In the genomic region with DNA sequence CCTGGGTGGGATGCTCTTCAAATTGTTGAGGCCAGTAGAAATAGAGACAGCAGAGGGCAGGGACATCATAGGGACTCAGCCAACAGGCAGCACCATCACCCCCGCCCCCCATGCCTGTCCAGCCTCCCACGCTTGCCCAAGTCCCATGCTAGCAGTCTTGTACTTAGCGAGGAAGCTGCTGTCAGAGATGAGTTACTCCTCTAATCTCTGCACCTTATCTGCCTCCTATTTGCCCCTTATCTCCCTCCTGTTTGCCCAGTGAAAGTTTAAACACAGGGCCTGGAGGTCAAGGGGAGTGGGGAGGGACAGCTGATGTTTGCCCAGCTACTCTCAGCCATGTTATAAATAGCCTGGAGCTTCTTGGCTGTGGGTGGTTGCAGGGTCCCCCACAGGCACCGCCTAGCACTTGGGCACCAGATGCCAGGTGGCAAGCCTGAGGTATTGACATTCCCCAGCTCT, we compare ENCODE assay signal across 15 mouse cellular contexts. TPM values are rescaled to one million over a fixed set of nuclear protein-coding genes. Genes with fewer than 3 reads are reported as not detected.
DNase-seq lines count a peak whose midpoint lies in the region; ATAC-seq and TF ChIP-seq lines count a peak whose summit lies in the region.
"Had no signal": no experiment of that assay in that cellular context is flagged by ENCODE, and none has a peak within 500 bp of the region (broad histone marks: within the 10 kb centered on the region; RNA-seq: fewer than 3 reads in every experiment).

No protein-coding gene starts in this region.

- 46% methylated on average over 4 of the region's 4 CpGs for WGBS in liver, embryonic 13.5 days (ENCODE audit: insufficient replicate concordance)

- no peak overlapping the region for H3K9ac ChIP-seq in liver, embryonic 13.5 days
- H3K9ac ChIP-seq: forebrain, embryonic 12.5 days; limb, embryonic 13.5 days had no signal

- H3K27me3 ChIP-seq in liver, embryonic 13.5 days = no peaks in the 10 kb centered on the region
- H3K27me3 ChIP-seq: forebrain, embryonic 12.5 days; limb, embryonic 13.5 days had no signal

- H3K4me3 ChIP-seq in layer of hippocampus, adult 2 months = no peak overlapping the region
- H3K4me3 ChIP-seq in liver, embryonic 13.5 days (replicated peaks) = no peak overlapping the region
- H3K4me3 ChIP-seq: forebrain, embryonic 12.5 days; limb, embryonic 13.5 days had no signal

- peak overlapping the region; percentile 23; the same call in 1 of the 2 replicates for H3K27ac ChIP-seq in layer of hippocampus, adult 2 months
- H3K27ac ChIP-seq in liver, embryonic 13.5 days = no peak overlapping the region
- H3K27ac ChIP-seq: forebrain, embryonic 12.5 days; limb, embryonic 13.5 days had no signal

- TF ChIP-seq CTCF in layer of hippocampus, adult 2 months (conservative IDR thresholded peaks at IDR 0.05) = no peak

- H3K4me1 ChIP-seq in liver, embryonic 13.5 days (replicated peaks) = peaks cover 52% of the 10 kb centered on the region

- no peak overlapping the region for H3K4me2 ChIP-seq in liver, embryonic 13.5 days
- H3K4me2 ChIP-seq: forebrain, embryonic 12.5 days; limb, embryonic 13.5 days had no signal

- no peaks in the 10 kb centered on the region for H3K9me3 ChIP-seq in liver, embryonic 13.5 days (replicated peaks)
- H3K9me3 ChIP-seq: forebrain, embryonic 12.5 days; limb, embryonic 13.5 days had no signal

- DNase-seq in layer of hippocampus, adult 2 months (ENCODE audit: low spot score in 2 of 2) = no peak
- DNase-seq in layer of hippocampus, postnatal 10 days (ENCODE audit: low spot score in 2 of 2) = no peak
- peak; percentile 29 for DNase-seq in urinary bladder, postnatal 25 days (ENCODE audit: low spot score)
- DNase-seq in urinary bladder, postnatal 4 days (ENCODE audit: low spot score in 2 of 2) = no peak
- no peak for DNase-seq in liver, embryonic 13.5 days
- DNase-seq in frontal cortex, postnatal 10 days (ENCODE audit: low spot score in 2 of 2) = no peak
- DNase-seq in c-Kit-positive CD71-positive TER-119-positive erythroid progenitor cells, embryonic 14.5 days (ENCODE audit: low spot score) = no peak
- DNase-seq: spleen, adult 18-20 months had no signal

- ATAC-seq in liver, embryonic 13.5 days (ENCODE audit: low read depth) = peak; percentile 37

- H3K36me3 ChIP-seq in liver, embryonic 13.5 days = no peaks in the 10 kb centered on the region
- H3K36me3 ChIP-seq: forebrain, embryonic 12.5 days; limb, embryonic 13.5 days had no signal

RNA-seq across cellular contexts. Expression of a gene that starts 23.2 kb away (rescaled TPM):
- total RNA-seq in layer of hippocampus, adult 2 months (2021) = 10 to 100 TPM; 72.2 to 74.3 TPM
- total RNA-seq in layer of hippocampus, postnatal 10 days (2021) = 100 to 1,000 TPM in 1 of 2 experiments, 10 to 100 TPM in 1; 82.2 to 102 TPM
- polyA plus RNA-seq in liver, embryonic 13.5 days (2015; fragmentation: Nextera tagmentation; extraction: Ambion mirVana) = 69.4 and 79.4 TPM in 2 replicates

RNA-seq across cellular contexts. Expression of a gene that starts 29.9 kb away (rescaled TPM):
- not detected for total RNA-seq in layer of hippocampus, adult 2 months (2021)
- total RNA-seq in layer of hippocampus, postnatal 10 days (2021) = not detected
- polyA plus RNA-seq in liver, embryonic 13.5 days (2015; fragmentation: Nextera tagmentation; extraction: Ambion mirVana) = not detected in 2 replicates
- total RNA-seq: ES-E14; gastrocnemius, postnatal 4 days; layer of hippocampus, adult 8-10 months; midbrain, postnatal 0 days had no signal
- polyA plus RNA-seq: forebrain, embryonic 12.5 days; intestine, embryonic 14.5 days; limb, embryonic 13.5 days had no signal

RNA-seq across cellular contexts. Expression of a gene that starts 40.1 kb away (rescaled TPM):
- total RNA-seq in layer of hippocampus, adult 2 months (2021) = 10 to 100 TPM; 32.7 to 35.7 TPM
- 10 to 100 TPM; 43.9 to 46.7 TPM for total RNA-seq in layer of hippocampus, postnatal 10 days (2021)
- polyA plus RNA-seq in liver, embryonic 13.5 days (2015; fragmentation: Nextera tagmentation; extraction: Ambion mirVana) = 1.5 and 1.6 TPM in 2 replicates

RNA-seq across cellular contexts. Expression of a gene that starts 47.7 kb away (rescaled TPM):
- total RNA-seq in layer of hippocampus, adult 2 months (2021) = 1 to 10 TPM; 1.6 to 2.5 TPM
- total RNA-seq in layer of hippocampus, postnatal 10 days (2021) = 1 to 10 TPM; 2.1 to 2.5 TPM
- 30.9 and 32.7 TPM in 2 replicates for polyA plus RNA-seq in liver, embryonic 13.5 days (2015; fragmentation: Nextera tagmentation; extraction: Ambion mirVana)
